Mouse (Mus musculus): ENCODE measurements around the gene Ppm1j. TPM values are rescaled to one million over a fixed set of nuclear protein-coding genes. Genes with fewer than 3 reads are reported as not detected.
A peak's percentile ranks its signal among the peaks of the same experiment; 100 is the strongest.
"Not testable (repeated sequence)": the region's sequence is repeated elsewhere in the genome, so short reads cannot be mapped to it uniquely, and the experiment has no call there.

Gene Ppm1j
- total RNA-seq (2021): 10 to 100 TPM; 34.3 to 40.8 TPM
- long read RNA-seq, experiment 1, transcript Ppm1j-201 (10 exons, 1,721 nt): major isoform, 24 of 45 reads
- long read RNA-seq, experiment 1, partial matches to known transcripts: 14 of 45 reads
- long read RNA-seq, experiment 1, other reads (novel, unspliced or antisense): 7 of 45 reads
- long read RNA-seq, experiment 2, transcript Ppm1j-201 (10 exons, 1,721 nt): major isoform, 33 of 50 reads
- long read RNA-seq, experiment 2, partial matches to known transcripts: 9 of 50 reads
- long read RNA-seq, experiment 2, other reads (novel, unspliced or antisense): 7 of 50 reads

DNA sequence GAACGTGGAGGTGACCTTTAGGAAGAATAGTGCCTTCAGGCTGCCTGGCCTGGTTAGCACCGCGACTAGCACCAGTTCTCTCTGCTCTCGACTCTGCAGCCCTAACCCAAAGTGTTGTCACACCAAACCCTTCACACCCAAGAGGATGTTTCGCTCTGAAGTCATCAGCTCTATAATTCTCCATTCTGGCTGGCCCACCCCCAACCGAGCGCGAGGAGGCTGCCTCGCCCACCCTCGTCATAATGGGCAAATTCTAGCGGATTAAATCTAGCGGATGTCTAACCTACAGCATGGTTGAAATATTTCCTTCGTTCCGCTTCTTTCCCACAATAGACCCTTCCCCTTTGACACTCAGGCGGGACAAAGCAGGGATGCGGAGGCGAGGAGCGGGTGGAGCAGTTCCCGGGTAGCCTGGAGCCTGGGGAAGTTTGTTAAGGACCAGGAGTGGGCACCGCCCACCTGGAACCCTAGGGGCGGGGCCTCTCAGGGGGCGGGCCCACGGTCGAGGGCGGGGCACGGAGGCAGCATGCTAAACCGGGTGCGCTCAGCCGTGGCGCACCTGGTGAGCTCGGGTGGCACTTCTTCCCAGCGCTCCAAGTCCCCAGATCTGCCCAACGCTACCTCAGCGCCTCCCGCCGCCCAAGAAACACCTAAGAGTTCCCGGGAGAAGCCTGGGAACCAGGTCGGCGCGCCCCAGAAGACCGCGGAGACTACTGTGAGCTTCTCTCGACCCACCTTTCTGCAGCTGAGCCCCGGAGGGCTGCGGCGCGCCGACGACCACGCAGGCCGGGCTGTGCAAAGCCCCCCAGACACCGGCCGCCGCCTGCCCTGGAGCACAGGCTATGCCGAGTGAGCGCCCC is at the start of gene Ppm1j:
Ppm1j (plus strand) TSS at position 496 of the 860 bp plus-strand sequence.
- DNase-seq: peak; percentile 82

- DNase-seq: no peak
Observed at GRCm38 (mm10) chr3:104732907-104733306, 47.9 kb upstream of the Ppm1j start.

GRCm38 (mm10) chr3:104734654-104735053 is 46.2 kb upstream of the Ppm1j start:
- no peak for DNase-seq

DNA sequence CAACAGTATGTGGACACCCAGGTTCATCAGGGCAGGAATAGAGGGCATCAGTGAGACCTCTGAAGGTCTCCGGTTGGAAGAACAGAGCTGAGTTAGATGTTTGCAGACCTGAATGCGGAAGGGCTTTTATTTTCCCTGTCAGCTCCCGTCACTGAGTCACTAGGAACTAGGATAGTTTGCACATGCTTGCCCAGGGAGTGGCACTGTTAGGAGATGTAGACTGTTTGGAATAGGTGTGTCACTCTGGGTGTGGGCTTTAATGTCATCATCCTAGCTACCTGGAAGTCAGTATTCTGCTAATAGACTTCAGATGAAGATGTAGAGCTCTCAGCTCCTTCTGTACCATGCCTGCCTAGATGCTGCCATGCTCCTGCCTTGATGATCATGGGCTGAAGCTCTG is 38.9 kb upstream of the Ppm1j start:
- DNase-seq: no peak

GRCm38 (mm10) chr3:104743161-104743560 is 37.7 kb upstream of the Ppm1j start:
- DNase-seq: peak; percentile 33

DNA sequence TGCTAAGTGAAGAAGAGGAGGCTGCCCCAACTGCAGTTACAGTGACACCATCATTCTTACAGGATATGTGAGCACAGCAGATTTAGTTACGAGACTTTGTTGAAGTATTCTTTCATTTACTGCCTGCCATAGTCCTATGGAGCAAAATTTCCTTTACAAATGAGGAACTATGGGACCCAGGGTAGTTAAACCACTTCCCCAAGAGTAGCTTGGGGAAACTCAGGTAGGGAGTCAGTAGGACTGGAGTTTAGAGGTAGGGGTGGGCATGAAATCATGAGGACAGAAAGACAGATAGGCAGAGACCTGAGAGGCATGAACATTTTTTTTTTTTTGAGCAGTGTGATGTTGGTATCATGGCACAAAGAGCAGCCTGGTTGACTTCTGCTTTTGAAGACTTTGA is 37.0 kb upstream of the Ppm1j start:
- no peak for DNase-seq

GRCm38 (mm10) chr3:104752845-104753244 is 28.0 kb upstream of the Ppm1j start:
- not testable (repeated sequence) for DNase-seq

DNA sequence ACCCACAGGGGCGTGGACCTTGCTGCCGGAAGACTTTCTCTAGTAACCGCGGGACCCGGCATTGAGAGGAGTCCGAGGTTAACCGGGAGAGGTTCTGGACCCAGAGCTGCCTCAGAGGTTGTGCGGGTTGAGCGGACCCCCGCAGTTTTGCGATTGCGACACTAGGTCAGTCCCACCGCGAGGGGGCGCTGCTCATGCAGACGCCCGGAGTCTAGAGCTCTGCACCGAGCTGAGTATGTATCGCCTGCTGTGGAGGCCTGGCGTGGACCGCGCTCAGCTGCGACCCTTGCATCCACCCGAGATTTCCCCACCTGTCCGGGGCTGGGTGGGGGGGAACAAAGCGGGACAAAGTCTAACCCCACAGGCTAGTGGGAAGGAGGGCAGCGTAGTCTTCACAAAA is 22.4 kb upstream of the Ppm1j start:
- DNase-seq: peak; percentile 29

GRCm38 (mm10) chr3:104758869-104759268 is 22.0 kb upstream of the Ppm1j start:
- no peak for DNase-seq

GRCm38 (mm10) chr3:104762103-104762863 is 18.6 kb upstream of the Ppm1j start:
- not testable (repeated sequence) for DNase-seq

- DNase-seq: no peak
Observed at GRCm38 (mm10) chr3:104765021-104765420, 15.8 kb upstream of the Ppm1j start.

GRCm38 (mm10) chr3:104767141-104767540 is 13.7 kb upstream of the Ppm1j start:
- DNase-seq: no peak

DNA sequence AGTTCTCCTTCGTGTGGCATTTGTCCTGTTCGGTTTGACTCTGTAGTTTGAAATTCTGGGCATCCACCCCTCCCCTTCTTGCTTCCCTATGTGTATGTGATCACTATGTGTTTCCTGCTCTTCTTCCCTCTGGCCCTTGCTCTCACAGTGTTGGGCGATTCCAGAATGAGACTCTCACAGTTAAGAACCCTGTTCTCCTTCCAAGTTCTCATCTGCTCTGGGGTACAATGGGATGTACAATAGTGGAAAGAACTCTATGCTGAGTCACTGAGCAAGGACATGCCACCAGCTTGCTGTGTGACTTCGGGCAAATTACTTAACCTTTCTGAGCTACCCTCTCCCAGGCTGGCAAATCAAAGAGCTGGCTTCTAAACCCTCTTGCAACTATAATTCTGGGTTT is 13.1 kb upstream of the Ppm1j start:
- no peak for DNase-seq

DNA sequence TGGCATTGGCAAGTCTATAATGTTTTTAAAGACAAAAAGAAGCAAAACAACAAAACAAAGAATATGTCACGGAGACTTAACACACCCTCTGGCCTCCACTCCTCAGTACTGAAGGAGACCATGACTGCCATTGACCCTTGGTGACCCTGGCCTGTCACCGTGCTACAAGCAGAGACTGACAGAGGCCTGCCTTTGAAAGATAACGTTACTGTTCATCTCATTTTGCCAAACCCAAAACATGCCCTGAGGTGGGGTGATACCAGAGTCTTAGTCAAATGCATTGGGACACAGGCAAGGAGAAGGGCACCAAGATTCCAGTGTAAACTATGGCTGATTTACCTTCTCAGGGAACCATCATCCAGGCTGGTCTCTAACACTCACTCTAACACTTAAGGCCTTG is 11.7 kb upstream of the Ppm1j start:
- no peak for DNase-seq

DNA sequence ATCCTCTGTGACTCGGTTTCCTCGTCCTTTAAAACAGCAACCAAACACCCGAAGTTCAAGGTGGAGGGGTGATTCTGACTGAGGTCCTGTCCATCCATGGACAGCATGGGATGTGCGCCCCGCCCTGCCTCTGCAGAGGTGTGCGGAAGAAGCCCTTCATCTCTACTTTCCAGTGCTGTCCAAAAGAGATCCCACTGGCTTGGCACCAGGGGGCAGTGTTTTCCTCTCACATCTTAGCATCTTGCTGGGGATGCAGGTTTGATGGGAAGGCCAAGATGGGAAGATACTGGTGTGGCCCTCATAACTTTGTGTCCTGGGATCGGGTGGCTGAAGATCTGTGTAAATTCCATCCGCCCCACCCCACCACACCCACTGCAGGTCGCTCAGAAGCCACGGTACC is 10.8 kb upstream of the Ppm1j start:
- DNase-seq: no peak

GRCm38 (mm10) chr3:104770918-104771317 is 9.9 kb upstream of the Ppm1j start:
- DNase-seq: no peak

- no peak for DNase-seq
Observed at GRCm38 (mm10) chr3:104771460-104771859, 9.4 kb upstream of the Ppm1j start.

DNA sequence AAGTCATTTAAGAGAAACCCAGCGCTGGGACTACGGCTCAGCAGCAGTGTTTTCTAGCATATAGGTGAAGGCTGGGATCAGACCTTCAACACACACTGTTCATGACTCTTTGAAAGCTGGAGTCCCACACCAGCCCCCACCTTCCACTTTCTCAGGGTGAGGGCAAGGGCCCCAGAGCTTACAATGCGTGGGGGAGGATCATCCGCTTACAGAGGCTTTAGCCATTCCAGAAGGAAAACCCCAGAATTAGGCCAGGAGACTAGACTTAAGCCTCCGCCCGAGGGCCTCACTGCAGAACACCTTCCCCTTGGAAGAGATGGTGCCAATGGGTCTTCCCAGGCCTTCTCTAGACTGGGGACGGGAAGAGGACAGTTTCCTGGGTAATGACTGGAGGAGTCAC is 7.6 kb upstream of the Ppm1j start:
- no peak for DNase-seq

- no peak for DNase-seq
Observed at GRCm38 (mm10) chr3:104777342-104777741, 3.5 kb upstream of the Ppm1j start.

GRCm38 (mm10) chr3:104779949-104780348 is 907 bp upstream of the Ppm1j start:
- peak; percentile 42 for DNase-seq

- peak; percentile 80 for DNase-seq
Observed at GRCm38 (mm10) chr3:104781471-104781903, 631 bp downstream of the Ppm1j start, which contains the start of gene Fam19a3. Gene Fam19a3, minus strand, starts transcription at chr3:104781840.

DNA sequence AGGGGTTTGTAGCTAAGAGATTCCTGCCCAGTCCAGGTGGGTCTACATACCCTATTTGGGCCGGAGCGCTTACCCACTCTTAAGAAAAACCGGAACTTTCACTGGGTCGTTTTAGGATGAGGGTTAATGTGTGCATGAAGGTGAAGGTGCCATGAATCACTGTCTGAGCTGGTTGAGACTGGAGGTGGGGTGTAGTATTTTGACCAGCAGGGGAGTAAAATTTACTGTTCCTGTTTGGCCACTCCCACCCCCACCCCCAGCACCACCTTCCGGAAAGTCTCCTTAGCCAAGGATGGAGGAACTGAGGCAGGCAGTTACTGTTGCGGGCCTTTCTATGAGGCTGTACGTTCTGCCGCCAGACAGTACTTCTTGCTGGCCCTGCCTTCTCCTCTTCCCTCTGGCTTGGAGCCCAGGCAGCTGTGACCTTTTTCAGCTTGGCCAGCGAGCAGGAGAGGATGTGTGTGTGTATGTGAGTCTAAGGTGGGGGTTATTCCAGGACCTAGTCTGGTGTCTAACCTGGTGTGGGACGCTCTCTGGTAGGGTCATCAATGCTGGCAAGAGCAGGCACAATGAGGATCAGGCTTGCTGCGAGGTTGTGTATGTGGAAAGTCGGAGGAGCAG is 1.3 kb downstream of the Ppm1j start:
- DNase-seq: peak; percentile 81

Measured in gastrocnemius, postnatal 25 days (tissue).